Mouse (Mus musculus) cerebellum, adult 11-12 months (tissue): ENCODE results near the gene Wbp1l.

ENCODE experiments used
- DNase-seq: peaks from one replicate; pipeline ENCODE4 v3.0.0; 2022

Wbp1l gene

GRCm38 (mm10) chr19:46661511-46661910 is 62.6 kb downstream of the Wbp1l start:
- DNase-seq = no peak

GRCm38 (mm10) chr19:46662214-46662613 is 63.3 kb downstream of the Wbp1l start:
- no peak for DNase-seq

- no peak for DNase-seq
These were observed 63.9 kb downstream of the Wbp1l start for GRCm38 (mm10) chr19:46662784-46663183.

GRCm38 (mm10) chr19:46665474-46665873 is 66.6 kb downstream of the Wbp1l start:
- no peak for DNase-seq

- DNase-seq = no peak
These were observed 68.4 kb downstream of the Wbp1l start for GRCm38 (mm10) chr19:46667300-46667699.

GRCm38 (mm10) chr19:46668263-46668662 is 69.4 kb downstream of the Wbp1l start:
- no peak for DNase-seq

GRCm38 (mm10) chr19:46669802-46670201 is 70.9 kb downstream of the Wbp1l start:
- no peak for DNase-seq

- peak; percentile 29 for DNase-seq
These were observed 71.8 kb downstream of the Wbp1l start for GRCm38 (mm10) chr19:46670691-46671090.

- DNase-seq = no peak
These were observed 74.0 kb downstream of the Wbp1l start, which contains the start of gene Cyp17a1 for GRCm38 (mm10) chr19:46672766-46673418. Cyp17a1 (minus strand) TSS chr19:46673172.

- DNase-seq = no peak
These were observed 76.8 kb downstream of the Wbp1l start for GRCm38 (mm10) chr19:46675641-46676040.

- DNase-seq = no peak
These were observed 81.0 kb downstream of the Wbp1l start for GRCm38 (mm10) chr19:46679720-46680383.

- peak; percentile 86 for DNase-seq
These were observed 90.8 kb downstream of the Wbp1l start, which contains the start of gene Borcs7 for GRCm38 (mm10) chr19:46689460-46690372. Borcs7 (plus strand) TSS chr19:46689906.

- DNase-seq = no peak
These were observed 91.5 kb downstream of the Wbp1l start for GRCm38 (mm10) chr19:46690387-46690786.

- no peak for DNase-seq
These were observed 92.2 kb downstream of the Wbp1l start for GRCm38 (mm10) chr19:46691078-46691477.

- no peak for DNase-seq
These were observed 94.3 kb downstream of the Wbp1l start for GRCm38 (mm10) chr19:46693146-46693545.

GRCm38 (mm10) chr19:46696482-46696881 is 97.6 kb downstream of the Wbp1l start:
- DNase-seq = no peak

GRCm38 (mm10) chr19:46696943-46697342 is 98.1 kb downstream of the Wbp1l start:
- DNase-seq = no peak

- no peak for DNase-seq
These were observed 99.1 kb downstream of the Wbp1l start for GRCm38 (mm10) chr19:46697840-46698517.

- no peak for DNase-seq
These were observed 100.2 kb downstream of the Wbp1l start for GRCm38 (mm10) chr19:46699011-46699481.

- DNase-seq = no peak
These were observed 102.3 kb downstream of the Wbp1l start for GRCm38 (mm10) chr19:46701156-46701555.

GRCm38 (mm10) chr19:46705779-46706495 is 107.1 kb downstream of the Wbp1l start:
- no peak for DNase-seq
